Mouse (Mus musculus): ENCODE measurements at regions not wholly inside any gene's neighbourhood (a gene's known extent, or its start where the extent isn't known, plus 50 kb on each side); places are given as distances from the start of the nearest gene placed in this dataset.

DNA sequence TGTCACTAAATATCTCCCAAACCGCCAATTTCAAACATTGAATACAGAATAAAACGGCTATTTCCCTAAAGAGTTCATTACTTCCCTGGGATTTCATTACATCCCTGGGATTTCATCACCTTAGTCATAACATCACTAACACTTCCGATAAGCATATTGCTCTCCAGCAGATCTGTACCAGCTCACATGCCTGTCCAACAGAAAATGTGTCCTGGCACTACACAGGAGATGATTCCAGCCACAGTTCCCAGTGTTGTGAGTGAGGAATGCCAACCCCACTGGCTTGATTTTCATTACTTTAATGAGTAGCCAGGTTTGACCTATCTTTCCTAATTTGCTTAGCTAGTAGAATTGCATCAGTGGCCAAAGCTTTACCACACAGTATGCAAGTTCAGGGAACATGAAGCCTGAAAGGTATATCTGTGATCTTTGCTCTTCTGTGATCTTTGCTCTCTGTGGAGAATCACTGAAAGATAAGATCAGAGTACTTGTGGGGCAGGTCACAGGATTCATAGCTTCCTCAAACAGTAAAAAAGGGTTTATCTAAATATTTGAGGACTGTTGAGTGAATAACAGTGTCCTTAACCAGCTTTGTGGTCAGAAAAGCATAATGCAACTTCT lies 1115.5 kb upstream of the 1700009N14Rik start:
- Histone ChIP-seq H3K9me3 (replicated peaks; ENCODE audit: insufficient read depth, low read length) (no peaks in the 10 kb centered on the region), H3K9ac (ENCODE audit: control insufficient read depth, low read depth, low read length, poor library complexity, severe bottlenecking) (no peak overlapping the region), H3K36me3 (ENCODE audit: control insufficient read depth in 1 of 2, insufficient read depth in 2 of 2, low read length in 2 of 2) (no peaks in the 10 kb centered on the region), H3K79me2 (ENCODE audit: control insufficient read depth, insufficient read depth, low read length, poor library complexity) (no peaks in the 10 kb centered on the region), H3K27me3 (ENCODE audit: control insufficient read depth in 1 of 2, insufficient read depth in 2 of 2, low read length in 2 of 2) (no peaks in the 10 kb centered on the region), H3K4me1 (ENCODE audit: control insufficient read depth in 1 of 2, insufficient read depth in 2 of 2, low read length in 2 of 2) (no peaks in the 10 kb centered on the region), H3K4me3 (ENCODE audit: control insufficient read depth in 1 of 2, insufficient read depth in 1 of 2, low read depth in 2 of 2, low read length in 2 of 2) (no peak overlapping the region), H3K27ac (ENCODE audit: control insufficient read depth, low read depth, low read length) (no peak overlapping the region)
- no peak for DNase-seq (ENCODE audit: low read depth, low spot score)
- TF ChIP-seq TBP (IDR thresholded peaks at IDR 0.05; ENCODE audit: low read depth, low read length) (no peak), MAZ (IDR thresholded peaks at IDR 0.05; ENCODE audit: low read depth, low read length) (no peak), ELF1 (IDR thresholded peaks at IDR 0.05; ENCODE audit: low read depth, low read length) (no peak), POLR2AphosphoS2 (IDR thresholded peaks at IDR 0.05; ENCODE audit: low read length) (no peak), KAT2A (conservative IDR thresholded peaks at IDR 0.05; ENCODE audit: low read depth, low read length) (no peak), TAL1 (IDR thresholded peaks at IDR 0.05; ENCODE audit: low read length) (no peak), BHLHE40 (IDR thresholded peaks at IDR 0.05; ENCODE audit: borderline replicate concordance, low read depth, low read length) (no peak), MEF2A (IDR thresholded peaks at IDR 0.05; ENCODE audit: extremely low read depth, insufficient replicate concordance, low read depth, low read length, poor library complexity, severe bottlenecking) (no peak), MXI1 (IDR thresholded peaks at IDR 0.05; ENCODE audit: low read depth, low read length) (no peak), ZNF384 (IDR thresholded peaks at IDR 0.05; ENCODE audit: low read depth, low read length) (no peak), EP300 (IDR thresholded peaks at IDR 0.05; ENCODE audit: low read depth in 1 of 2, low read length in 2 of 2) (no peak), USF2 (IDR thresholded peaks at IDR 0.05; ENCODE audit: borderline replicate concordance in 1 of 2, insufficient read depth in 1 of 2, low read depth in 1 of 2, low read length in 2 of 2) (no peak), MYC (IDR thresholded peaks at IDR 0.05; ENCODE audit: low read depth, low read length) (no peak), SIN3A (IDR thresholded peaks at IDR 0.05; ENCODE audit: low read length) (no peak), NRF1 (IDR thresholded peaks at IDR 0.05; ENCODE audit: insufficient read depth, low read depth, low read length, poor library complexity, severe bottlenecking) (no peak), ZMIZ1 (IDR thresholded peaks at IDR 0.05; ENCODE audit: low read depth, low read length) (no peak)

DNA sequence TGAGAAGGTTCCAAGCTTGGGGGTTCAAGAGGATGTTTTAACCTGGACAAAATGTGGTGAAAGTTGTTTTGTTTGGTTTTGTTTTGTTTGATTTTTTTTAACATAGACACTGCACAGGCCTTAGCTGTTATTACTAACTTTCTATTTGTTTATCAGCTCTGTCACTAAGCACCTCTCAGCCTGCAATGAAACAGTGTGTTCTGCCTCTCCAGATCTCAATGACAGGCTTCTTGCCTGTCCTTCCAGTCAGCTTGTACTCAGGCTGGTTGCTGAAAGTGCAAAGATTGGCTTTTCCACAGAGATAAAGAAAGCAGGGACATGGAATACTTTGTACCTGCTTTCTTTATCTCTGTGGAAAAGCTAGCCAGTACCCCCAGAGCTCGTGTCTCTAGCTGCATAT lies 1114.9 kb upstream of the 1700009N14Rik start:
- no peaks in the 10 kb centered on the region for H3K4me1 ChIP-seq (ENCODE audit: control insufficient read depth in 1 of 2, insufficient read depth in 2 of 2, low read length in 2 of 2)
- TF ChIP-seq POLR2A (IDR thresholded peaks at IDR 0.05; ENCODE audit: control insufficient read depth in 1 of 2, insufficient read depth in 1 of 2, low read depth in 1 of 2, low read length in 2 of 2, poor library complexity in 1 of 2): no peak
- no peak for TF ChIP-seq RCOR1 (IDR thresholded peaks at IDR 0.05; ENCODE audit: low read depth, low read length)
- no peak for TF ChIP-seq NRF1 (IDR thresholded peaks at IDR 0.05; ENCODE audit: insufficient read depth, low read depth, low read length, poor library complexity, severe bottlenecking)
- TF ChIP-seq SIN3A (IDR thresholded peaks at IDR 0.05; ENCODE audit: low read length): no peak
- TF ChIP-seq E2F4 (IDR thresholded peaks at IDR 0.05; ENCODE audit: borderline replicate concordance, low read depth, low read length): no peak
- TF ChIP-seq ELF1 (IDR thresholded peaks at IDR 0.05; ENCODE audit: low read depth, low read length): no peak
- TF ChIP-seq ZMIZ1 (IDR thresholded peaks at IDR 0.05; ENCODE audit: low read depth, low read length): no peak
- TF ChIP-seq MEF2A (IDR thresholded peaks at IDR 0.05; ENCODE audit: extremely low read depth, insufficient replicate concordance, low read depth, low read length, poor library complexity, severe bottlenecking): no peak
- no peak for TF ChIP-seq TBP (IDR thresholded peaks at IDR 0.05; ENCODE audit: low read depth, low read length)
- TF ChIP-seq MAX (IDR thresholded peaks at IDR 0.05; ENCODE audit: low read length): no peak
- TF ChIP-seq UBTF (IDR thresholded peaks at IDR 0.05; ENCODE audit: borderline replicate concordance, insufficient read depth, low read depth, low read length): no peak
- no peak for TF ChIP-seq CTCF (IDR thresholded peaks at IDR 0.05 in 2 of 3, conservative IDR thresholded peaks at IDR 0.05 in 1 of 3; ENCODE audit: control insufficient read depth in 1 of 3, insufficient read depth in 1 of 3, low read depth in 2 of 3, low read length in 3 of 3, poor library complexity in 1 of 3, severe bottlenecking in 1 of 3)
- no peak for TF ChIP-seq HCFC1 (IDR thresholded peaks at IDR 0.05; ENCODE audit: low read depth, low read length)
- no peak for TF ChIP-seq MYB (IDR thresholded peaks at IDR 0.05; ENCODE audit: low read depth, low read length)
- no peak for TF ChIP-seq GATA1 (IDR thresholded peaks at IDR 0.05; ENCODE audit: low read depth, low read length)
- TF ChIP-seq ETS1 (IDR thresholded peaks at IDR 0.05; ENCODE audit: low read depth, low read length): no peak
- no peak for TF ChIP-seq SMC3 (IDR thresholded peaks at IDR 0.05; ENCODE audit: low read depth, low read length)
- no peak for DNase-seq (ENCODE audit: low read depth, low spot score)
- no peaks in the 10 kb centered on the region for H3K79me2 ChIP-seq (ENCODE audit: control insufficient read depth, insufficient read depth, low read length, poor library complexity)
- no peak overlapping the region for H3K27ac ChIP-seq (ENCODE audit: control insufficient read depth, low read depth, low read length)
- H3K27me3 ChIP-seq (ENCODE audit: control insufficient read depth in 1 of 2, insufficient read depth in 2 of 2, low read length in 2 of 2): no peaks in the 10 kb centered on the region
- no peak overlapping the region for H3K9ac ChIP-seq (ENCODE audit: control insufficient read depth, low read depth, low read length, poor library complexity, severe bottlenecking)
- H3K36me3 ChIP-seq (ENCODE audit: control insufficient read depth in 1 of 2, insufficient read depth in 2 of 2, low read length in 2 of 2): no peaks in the 10 kb centered on the region
- no peak overlapping the region for H3K4me3 ChIP-seq (ENCODE audit: control insufficient read depth in 1 of 2, insufficient read depth in 1 of 2, low read depth in 2 of 2, low read length in 2 of 2)
- no peaks in the 10 kb centered on the region for H3K9me3 ChIP-seq (replicated peaks; ENCODE audit: insufficient read depth, low read length)
